Mouse (Mus musculus): ENCODE measurements at regions not wholly inside any gene's neighbourhood (a gene's known extent, or its start where the extent isn't known, plus 50 kb on each side); places are given as distances from the start of the nearest gene placed in this dataset.

DNA sequence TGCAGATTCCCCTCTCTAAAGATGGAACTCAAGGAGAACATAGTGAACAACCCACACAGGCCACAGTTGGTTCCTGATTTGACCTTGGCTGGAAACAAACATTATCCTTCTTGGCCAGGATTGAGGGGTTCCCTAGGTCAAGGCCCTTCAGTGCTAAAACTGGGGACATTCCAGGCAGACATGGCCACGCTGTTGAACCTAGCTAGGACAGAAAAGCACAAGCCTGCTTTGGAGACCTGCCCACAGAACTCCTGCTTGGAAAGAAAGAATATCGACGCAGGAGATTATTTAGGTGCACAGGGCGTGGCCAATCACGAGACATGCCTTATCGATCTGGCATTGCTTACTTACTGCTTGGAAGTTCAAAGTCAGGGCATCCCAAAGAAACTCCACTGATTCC is 93.6 kb upstream of the Lrig1 start:
- 72% methylated on average over 6 of the region's 6 CpGs for WGBS (ENCODE audit: insufficient replicate concordance)
- H3K4me3 ChIP-seq (ENCODE audit: insufficient read depth in 1 of 2, low read depth in 2 of 2, low read length in 2 of 2), result no peak overlapping the region
- no peaks in the 10 kb centered on the region for H3K27me3 ChIP-seq (ENCODE audit: control insufficient read depth, insufficient read depth, low read length)
- DNase-seq (ENCODE audit: low read depth in 3 of 3, low spot score in 3 of 3) (no peak), ATAC-seq (ENCODE audit: insufficient read depth) (no peak)
- H3K36me3 ChIP-seq (replicated peaks; ENCODE audit: control insufficient read depth, insufficient read depth, low read depth), result no peaks in the 10 kb centered on the region
- TF ChIP-seq CTCF (IDR thresholded peaks at IDR 0.05; ENCODE audit: low read depth), result no peak
- no peak for TF ChIP-seq EP300 (IDR thresholded peaks at IDR 0.05; ENCODE audit: low read depth)
- H3K9me3 ChIP-seq (ENCODE audit: control insufficient read depth, low read length), result no peaks in the 10 kb centered on the region
- no peak overlapping the region for H3K9ac ChIP-seq (replicated peaks)
- H3K4me1 ChIP-seq (replicated peaks; ENCODE audit: control insufficient read depth in 2 of 2, insufficient read depth in 2 of 2, low read length in 1 of 2), result no peaks in the 10 kb centered on the region
- H3K27ac ChIP-seq, result no peak overlapping the region
- no peak overlapping the region for H3K4me2 ChIP-seq (ENCODE audit: low read depth)

DNA sequence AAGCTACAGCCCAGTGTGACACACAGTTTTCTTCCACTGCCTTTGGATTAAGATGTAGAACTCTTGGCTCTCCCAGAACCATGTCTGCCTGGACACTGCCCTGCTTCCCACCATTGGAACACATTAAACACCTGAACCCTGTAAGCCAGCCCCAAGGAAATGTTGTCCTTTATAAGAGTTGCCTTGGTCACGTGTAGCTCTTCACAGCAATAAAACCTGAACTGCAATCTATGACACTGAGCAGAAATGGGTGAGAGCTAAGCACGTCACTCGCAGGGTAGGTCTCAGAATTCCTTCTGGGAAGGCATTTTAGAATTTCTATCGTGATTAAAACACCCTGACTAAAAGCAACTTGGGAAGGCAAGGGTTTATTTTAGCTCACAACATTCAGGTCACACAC is 92.4 kb upstream of the Lrig1 start:
- no peaks in the 10 kb centered on the region for H3K36me3 ChIP-seq (replicated peaks; ENCODE audit: control insufficient read depth, insufficient read depth, low read depth)
- no peak overlapping the region for H3K4me2 ChIP-seq (ENCODE audit: low read depth)
- WGBS (ENCODE audit: insufficient replicate concordance), result 56% methylated on average over 4 of the region's 4 CpGs
- ATAC-seq (ENCODE audit: insufficient read depth) (no peak), DNase-seq (ENCODE audit: low read depth in 3 of 3, low spot score in 3 of 3) (no peak)
- no peaks in the 10 kb centered on the region for H3K4me1 ChIP-seq (replicated peaks; ENCODE audit: control insufficient read depth in 2 of 2, insufficient read depth in 2 of 2, low read length in 1 of 2)
- H3K9ac ChIP-seq (replicated peaks), result no peak overlapping the region
- no peak overlapping the region for H3K27ac ChIP-seq
- H3K9me3 ChIP-seq (ENCODE audit: control insufficient read depth, low read length), result no peaks in the 10 kb centered on the region
- H3K4me3 ChIP-seq (ENCODE audit: insufficient read depth in 1 of 2, low read depth in 2 of 2, low read length in 2 of 2), result no peak overlapping the region
- TF ChIP-seq EP300 (IDR thresholded peaks at IDR 0.05; ENCODE audit: low read depth) (no peak), CTCF (IDR thresholded peaks at IDR 0.05; ENCODE audit: low read depth) (no peak)
- no peaks in the 10 kb centered on the region for H3K27me3 ChIP-seq (ENCODE audit: control insufficient read depth, insufficient read depth, low read length)

DNA sequence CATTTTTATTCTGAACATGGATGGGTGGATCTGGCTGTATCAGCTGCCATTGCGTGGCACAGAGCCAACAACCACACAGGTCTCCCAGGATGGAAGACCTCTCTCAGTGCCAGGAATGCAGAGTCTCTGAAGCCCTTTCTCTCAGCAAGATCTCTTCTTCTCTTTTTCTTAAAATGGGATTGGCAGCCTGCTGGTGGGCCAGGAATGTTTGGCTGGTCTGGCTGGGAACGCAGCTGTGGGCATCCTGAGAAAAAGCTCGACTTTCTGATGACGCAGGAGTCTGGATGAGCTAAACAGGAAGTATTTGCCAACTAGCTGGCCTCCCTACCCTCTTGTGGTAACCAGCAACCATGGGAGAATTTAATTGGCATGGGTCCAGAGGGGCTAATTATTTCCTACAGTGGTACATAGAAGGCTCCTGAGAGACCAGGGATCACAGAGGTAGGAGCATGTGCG is 89.4 kb upstream of the Lrig1 start:
- Histone ChIP-seq H3K27me3 (ENCODE audit: control insufficient read depth, insufficient read depth, low read length) (no peaks in the 10 kb centered on the region), H3K9me3 (ENCODE audit: control insufficient read depth, low read length) (no peaks in the 10 kb centered on the region), H3K36me3 (replicated peaks; ENCODE audit: control insufficient read depth, insufficient read depth, low read depth) (no peaks in the 10 kb centered on the region), H3K27ac (no peak overlapping the region), H3K4me1 (replicated peaks; ENCODE audit: control insufficient read depth in 2 of 2, insufficient read depth in 2 of 2, low read length in 1 of 2) (no peaks in the 10 kb centered on the region), H3K4me3 (ENCODE audit: insufficient read depth in 1 of 2, low read depth in 2 of 2, low read length in 2 of 2) (no peak overlapping the region), H3K9ac (replicated peaks) (no peak overlapping the region), H3K4me2 (ENCODE audit: low read depth) (no peak overlapping the region)
- DNase-seq (ENCODE audit: low read depth in 3 of 3, low spot score in 3 of 3) (no peak), ATAC-seq (ENCODE audit: insufficient read depth) (no peak)
- TF ChIP-seq CTCF (IDR thresholded peaks at IDR 0.05; ENCODE audit: low read depth), result no peak
- no peak for TF ChIP-seq EP300 (IDR thresholded peaks at IDR 0.05; ENCODE audit: low read depth)
- WGBS (ENCODE audit: insufficient replicate concordance), result 56% methylated on average over 5 of the region's 5 CpGs

DNA sequence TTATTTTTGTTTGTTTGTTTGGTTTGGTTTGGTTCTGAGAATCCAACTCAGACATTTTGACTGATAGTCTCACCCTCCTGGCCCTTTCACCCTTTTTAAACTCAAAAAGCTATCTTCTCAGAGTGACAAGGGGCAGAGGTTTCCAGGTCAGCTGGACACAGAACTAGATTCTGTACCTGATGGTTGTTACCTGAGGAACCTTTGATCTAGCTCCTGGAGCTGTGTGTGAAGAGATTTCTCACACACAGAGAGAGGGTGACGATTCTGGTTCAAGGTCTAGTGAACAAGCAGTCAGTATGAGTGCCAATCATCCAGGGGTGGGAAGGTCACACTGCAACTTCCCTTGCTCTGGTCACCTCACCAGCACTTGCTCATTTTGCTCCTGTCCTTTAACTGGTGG is 83.5 kb upstream of the Lrig1 start:
- no peak overlapping the region for H3K4me2 ChIP-seq (ENCODE audit: low read depth)
- H3K27ac ChIP-seq, result no peak overlapping the region
- H3K36me3 ChIP-seq (replicated peaks; ENCODE audit: control insufficient read depth, insufficient read depth, low read depth), result no peaks in the 10 kb centered on the region
- no peaks in the 10 kb centered on the region for H3K9me3 ChIP-seq (ENCODE audit: control insufficient read depth, low read length)
- 29% methylated on average over 1 of the region's 1 CpGs for WGBS (ENCODE audit: insufficient replicate concordance)
- no peak for TF ChIP-seq EP300 (IDR thresholded peaks at IDR 0.05; ENCODE audit: low read depth)
- no peak for TF ChIP-seq CTCF (IDR thresholded peaks at IDR 0.05; ENCODE audit: low read depth)
- no peak for ATAC-seq (ENCODE audit: insufficient read depth)
- DNase-seq (ENCODE audit: low read depth in 3 of 3, low spot score in 3 of 3), result no peak
- H3K4me3 ChIP-seq (ENCODE audit: insufficient read depth in 1 of 2, low read depth in 2 of 2, low read length in 2 of 2), result no peak overlapping the region
- peaks cover 0 to 3% of the 10 kb centered on the region in 2 experiments; a peak in 2 of 4 replicates for H3K4me1 ChIP-seq (replicated peaks; ENCODE audit: control insufficient read depth in 2 of 2, insufficient read depth in 2 of 2, low read length in 1 of 2)
- H3K9ac ChIP-seq (replicated peaks), result no peak overlapping the region
- no peaks in the 10 kb centered on the region for H3K27me3 ChIP-seq (ENCODE audit: control insufficient read depth, insufficient read depth, low read length)

DNA sequence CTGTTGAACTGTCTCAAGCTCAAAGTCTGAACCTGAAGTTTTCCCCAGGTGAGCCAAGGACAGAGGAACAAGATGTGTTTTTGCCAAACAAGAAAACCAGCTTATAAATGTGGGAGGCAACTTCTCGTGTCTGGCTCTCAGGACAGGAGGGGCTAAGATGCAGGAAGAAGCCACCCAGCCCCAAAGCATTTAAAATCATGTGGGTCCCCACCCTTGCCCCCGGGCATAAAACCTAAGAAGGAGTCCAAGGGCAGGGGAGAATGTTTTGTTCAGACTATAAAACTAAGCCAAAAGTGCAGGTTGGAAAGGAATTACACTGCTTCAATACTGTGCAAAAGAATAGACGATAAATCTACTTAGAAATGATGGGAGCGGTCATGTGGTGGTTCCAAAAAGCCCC is 80.7 kb upstream of the Lrig1 start:
- no peaks in the 10 kb centered on the region for H3K27me3 ChIP-seq (ENCODE audit: control insufficient read depth, insufficient read depth, low read length)
- ATAC-seq (ENCODE audit: insufficient read depth), result no peak
- no peak overlapping the region for H3K4me2 ChIP-seq (ENCODE audit: low read depth)
- no peaks in the 10 kb centered on the region for H3K36me3 ChIP-seq (replicated peaks; ENCODE audit: control insufficient read depth, insufficient read depth, low read depth)
- peaks cover 0 to 3% of the 10 kb centered on the region in 2 experiments; a peak in 2 of 4 replicates for H3K4me1 ChIP-seq (replicated peaks; ENCODE audit: control insufficient read depth in 2 of 2, insufficient read depth in 2 of 2, low read length in 1 of 2)
- 51% methylated on average over 4 of the region's 4 CpGs for WGBS (ENCODE audit: insufficient replicate concordance)
- TF ChIP-seq CTCF (IDR thresholded peaks at IDR 0.05; ENCODE audit: low read depth) (no peak), EP300 (IDR thresholded peaks at IDR 0.05; ENCODE audit: low read depth) (no peak)
- H3K9me3 ChIP-seq (ENCODE audit: control insufficient read depth, low read length), result no peaks in the 10 kb centered on the region
- no peak overlapping the region for H3K9ac ChIP-seq (replicated peaks)
- no peak overlapping the region for H3K27ac ChIP-seq
- no peak overlapping the region for H3K4me3 ChIP-seq (ENCODE audit: insufficient read depth in 1 of 2, low read depth in 2 of 2, low read length in 2 of 2)
- DNase-seq (ENCODE audit: low read depth in 3 of 3, low spot score in 3 of 3), result no peak
